Mouse (Mus musculus) hindbrain, embryonic 12.5 days (tissue): ENCODE data around the gene Plekhm3. TPM values are rescaled to one million over a fixed set of nuclear protein-coding genes. Genes with fewer than 3 reads are reported as not detected.

Experiments
- ATAC-seq: fragments of 200-750 bp; cut with Nextera tagmentation; 2 replicates; pipeline ENCODE4 v1.8.0; 2017; ENCODE audit warnings: moderate TSS enrichment; ENCODE audit not compliant: low FRiP score
- H3K27ac ChIP-seq: fragments of 300-500 bp; sonication (generic); 2 replicates; pipeline ENCODE4 v1.5.1; 2016; ENCODE audit warnings: mild to moderate bottlenecking
- H3K27me3 ChIP-seq: fragments of 300-500 bp; sonication (generic); 2 replicates; pipeline ENCODE4 v1.6.1; 2016; ENCODE audit warnings: mild to moderate bottlenecking
- H3K36me3 ChIP-seq: fragments of 300-500 bp; sonication (generic); 2 replicates; pipeline ENCODE4 v1.6.1; 2016; ENCODE audit warnings: mild to moderate bottlenecking
- H3K4me1 ChIP-seq: fragments of 300-500 bp; sonication (generic); 2 replicates; pipeline ENCODE4 v1.6.1; 2016
- H3K4me2 ChIP-seq: fragments of 300-500 bp; sonication (generic); replicated peaks from 2 replicates; pipeline ENCODE4 v1.6.1; 2016; ENCODE audit warnings: mild to moderate bottlenecking
- H3K4me3 ChIP-seq: fragments of 300-500 bp; sonication (generic); 2 replicates; pipeline ENCODE4 v1.5.1; 2016; ENCODE audit warnings: mild to moderate bottlenecking
- H3K9ac ChIP-seq: fragments of 300-500 bp; sonication (generic); 2 replicates; pipeline ENCODE4 v1.6.1; 2016; ENCODE audit warnings: mild to moderate bottlenecking, moderate library complexity
- H3K9me3 ChIP-seq: fragments of 300-500 bp; sonication (generic); replicated peaks from 2 replicates; pipeline ENCODE4 v1.6.1; 2016; ENCODE audit warnings: mild to moderate bottlenecking
- WGBS: fragments of 180-500 bp; shearing (Covaris S2); methylation state at CpG from one replicate; pipeline ENCODE4 v1.1.7; 2016; 5-methylcytosine and 5-hydroxymethylcytosine counted together
- polyA plus RNA-seq: library from polyadenylated mRNA; unstranded; fragments of >200 nt; fragmentation: Nextera tagmentation; extraction: Ambion mirVana; gene quantifications from 2 replicates; pipeline ENCODE4 v1.2.1, GENCODE M21; 2016

Gene Plekhm3
- polyA plus RNA-seq, 1 experiment from 2014 or later, result 13.4 TPM

GRCm38 (mm10) chr1:64891332-64891731, 65.3 kb downstream of the Plekhm3 start:
- ATAC-seq, result no peak
- no peaks in the 10 kb centered on the region for H3K9me3 ChIP-seq
- 38% methylated on average over 4 of the region's 4 CpGs for WGBS
- H3K9ac ChIP-seq, result no peak overlapping the region
- no peaks in the 10 kb centered on the region for H3K27me3 ChIP-seq
- no peaks in the 10 kb centered on the region for H3K4me1 ChIP-seq
- 0 out of 2 replicates have a peak, but pooled peaks cover 2% of the 10 kb centered on the region for H3K36me3 ChIP-seq
- no peak overlapping the region for H3K4me3 ChIP-seq
- H3K27ac ChIP-seq, result no peak overlapping the region
- no peak overlapping the region for H3K4me2 ChIP-seq

- ATAC-seq, result no peak
- no peaks in the 10 kb centered on the region; the same call in 1 of the 2 replicates for H3K4me1 ChIP-seq
- no peaks in the 10 kb centered on the region for H3K27me3 ChIP-seq
- H3K27ac ChIP-seq, result no peak overlapping the region
- H3K4me3 ChIP-seq, result no peak overlapping the region
- no peak overlapping the region for H3K9ac ChIP-seq
- H3K4me2 ChIP-seq, result no peak overlapping the region
- WGBS, result 93% methylated on average over 2 of the region's 2 CpGs
- 0 out of 2 replicates have a peak, but pooled peaks cover 2% of the 10 kb centered on the region for H3K36me3 ChIP-seq
- no peaks in the 10 kb centered on the region for H3K9me3 ChIP-seq
Measured at GRCm38 (mm10) chr1:64887502-64888203, 69.0 kb downstream of the Plekhm3 start.

- no peak for ATAC-seq
- no peaks in the 10 kb centered on the region; the same call in 1 of the 2 replicates for H3K4me1 ChIP-seq
- H3K4me2 ChIP-seq, result no peak overlapping the region
- H3K36me3 ChIP-seq, result 0 out of 2 replicates have a peak, but pooled peaks cover 2% of the 10 kb centered on the region
- H3K9me3 ChIP-seq, result no peaks in the 10 kb centered on the region
- no peak overlapping the region for H3K4me3 ChIP-seq
- H3K27ac ChIP-seq, result no peak overlapping the region
- WGBS, result 90% methylated on average over 6 of the region's 6 CpGs
- no peak overlapping the region for H3K9ac ChIP-seq
- no peaks in the 10 kb centered on the region for H3K27me3 ChIP-seq
Measured at GRCm38 (mm10) chr1:64886718-64887117, 69.9 kb downstream of the Plekhm3 start.

- no peak for ATAC-seq
- H3K4me2 ChIP-seq, result no peak overlapping the region
- no peaks in the 10 kb centered on the region for H3K36me3 ChIP-seq
- no peak overlapping the region for H3K4me3 ChIP-seq
- H3K4me1 ChIP-seq, result no peaks in the 10 kb centered on the region; the same call in 1 of the 2 replicates
- no peak overlapping the region for H3K9ac ChIP-seq
- H3K27me3 ChIP-seq, result no peaks in the 10 kb centered on the region
- H3K9me3 ChIP-seq, result no peaks in the 10 kb centered on the region
- no peak overlapping the region for H3K27ac ChIP-seq
- WGBS, result 81% methylated on average over 3 of the region's 3 CpGs
Measured at GRCm38 (mm10) chr1:64885328-64885727, 71.3 kb downstream of the Plekhm3 start.

GRCm38 (mm10) chr1:64884007-64884406, 72.6 kb downstream of the Plekhm3 start:
- Histone ChIP-seq H3K4me1 (no peaks in the 10 kb centered on the region; the same call in 1 of the 2 replicates), H3K4me3 (no peak overlapping the region), H3K36me3 (no peaks in the 10 kb centered on the region), H3K27ac (no peak overlapping the region), H3K9me3 (no peaks in the 10 kb centered on the region), H3K9ac (no peak overlapping the region), H3K4me2 (no peak overlapping the region), H3K27me3 (no peaks in the 10 kb centered on the region)
- 49% methylated on average over 6 of the region's 6 CpGs for WGBS
- no peak for ATAC-seq

- Histone ChIP-seq H3K4me2 (no peak overlapping the region), H3K27me3 (no peaks in the 10 kb centered on the region), H3K4me3 (no peak overlapping the region), H3K9ac (no peak overlapping the region), H3K4me1 (no peaks in the 10 kb centered on the region; the same call in 1 of the 2 replicates), H3K27ac (no peak overlapping the region), H3K36me3 (no peaks in the 10 kb centered on the region), H3K9me3 (no peaks in the 10 kb centered on the region)
- 82% methylated on average over 3 of the region's 3 CpGs for WGBS
- ATAC-seq, result no peak
Measured at GRCm38 (mm10) chr1:64880613-64881012, 76.0 kb downstream of the Plekhm3 start.

- Histone ChIP-seq H3K4me1 (no peaks in the 10 kb centered on the region), H3K36me3 (no peaks in the 10 kb centered on the region), H3K27me3 (no peaks in the 10 kb centered on the region), H3K4me3 (no peak overlapping the region), H3K27ac (no peak overlapping the region), H3K4me2 (no peak overlapping the region), H3K9me3 (no peaks in the 10 kb centered on the region), H3K9ac (no peak overlapping the region)
- no peak for ATAC-seq
- WGBS, result 69% methylated on average over 12 of the region's 12 CpGs
Measured at GRCm38 (mm10) chr1:64878795-64879240, 77.8 kb downstream of the Plekhm3 start.

- Histone ChIP-seq H3K9me3 (no peaks in the 10 kb centered on the region), H3K27ac (no peak overlapping the region), H3K4me2 (no peak overlapping the region), H3K4me1 (no peaks in the 10 kb centered on the region), H3K4me3 (no peak overlapping the region), H3K27me3 (no peaks in the 10 kb centered on the region), H3K9ac (no peak overlapping the region), H3K36me3 (no peaks in the 10 kb centered on the region)
- no peak for ATAC-seq
- 68% methylated on average over 3 of the region's 3 CpGs for WGBS
Measured at GRCm38 (mm10) chr1:64876276-64876675, 80.3 kb downstream of the Plekhm3 start.

GRCm38 (mm10) chr1:64875712-64876111, 80.9 kb downstream of the Plekhm3 start:
- Histone ChIP-seq H3K9ac (no peak overlapping the region), H3K36me3 (no peaks in the 10 kb centered on the region), H3K27me3 (no peaks in the 10 kb centered on the region), H3K4me3 (no peak overlapping the region), H3K9me3 (no peaks in the 10 kb centered on the region), H3K4me2 (no peak overlapping the region), H3K4me1 (no peaks in the 10 kb centered on the region), H3K27ac (no peak overlapping the region)
- ATAC-seq, result no peak
- WGBS, result 83% methylated on average over 5 of the region's 5 CpGs

GRCm38 (mm10) chr1:64875156-64875555, 81.5 kb downstream of the Plekhm3 start:
- ATAC-seq, result no peak
- 86% methylated on average over 1 of the region's 1 CpGs for WGBS
- Histone ChIP-seq H3K4me1 (no peaks in the 10 kb centered on the region), H3K27ac (no peak overlapping the region), H3K27me3 (no peaks in the 10 kb centered on the region), H3K4me3 (no peak overlapping the region), H3K9me3 (no peaks in the 10 kb centered on the region), H3K36me3 (no peaks in the 10 kb centered on the region), H3K9ac (no peak overlapping the region), H3K4me2 (no peak overlapping the region)

- no peaks in the 10 kb centered on the region for H3K9me3 ChIP-seq
- H3K27me3 ChIP-seq, result no peaks in the 10 kb centered on the region
- 79% methylated on average over 5 of the region's 5 CpGs for WGBS
- H3K9ac ChIP-seq, result no peak overlapping the region
- no peaks in the 10 kb centered on the region for H3K4me1 ChIP-seq
- ATAC-seq, result no peak
- H3K4me2 ChIP-seq, result no peak overlapping the region
- no peak overlapping the region for H3K27ac ChIP-seq
- no peak overlapping the region for H3K4me3 ChIP-seq
- H3K36me3 ChIP-seq, result no peaks in the 10 kb centered on the region
Measured at GRCm38 (mm10) chr1:64871956-64872355, 84.7 kb downstream of the Plekhm3 start.

- no peak for ATAC-seq
- no peaks in the 10 kb centered on the region for H3K36me3 ChIP-seq
- H3K4me1 ChIP-seq, result no peaks in the 10 kb centered on the region
- H3K4me3 ChIP-seq, result no peak overlapping the region
- no peak overlapping the region for H3K4me2 ChIP-seq
- no peak overlapping the region for H3K27ac ChIP-seq
- no peaks in the 10 kb centered on the region for H3K9me3 ChIP-seq
- no peak overlapping the region for H3K9ac ChIP-seq
- WGBS, result 70% methylated on average over 4 of the region's 4 CpGs
- H3K27me3 ChIP-seq, result no peaks in the 10 kb centered on the region
Measured at GRCm38 (mm10) chr1:64867684-64868083, 88.9 kb downstream of the Plekhm3 start.

GRCm38 (mm10) chr1:64866140-64866539, 90.5 kb downstream of the Plekhm3 start:
- Histone ChIP-seq H3K27ac (no peak overlapping the region), H3K9ac (no peak overlapping the region), H3K36me3 (no peaks in the 10 kb centered on the region), H3K4me1 (no peaks in the 10 kb centered on the region), H3K27me3 (no peaks in the 10 kb centered on the region), H3K4me2 (no peak overlapping the region), H3K4me3 (no peak overlapping the region), H3K9me3 (no peaks in the 10 kb centered on the region)
- no peak for ATAC-seq
- WGBS, result 89% methylated on average over 1 of the region's 1 CpGs
